Mouse (Mus musculus) E14TG2a.4 (cell line): ENCODE results near the gene Epn2.

Experiments used
- H3K27me3 ChIP-seq: 2 replicates; pipeline ENCODE4 v1.6.1; 2014; ENCODE audit warnings: low read length, control low read depth; ENCODE audit not compliant: insufficient read depth
- H3K36me3 ChIP-seq: 2 replicates; pipeline ENCODE4 v1.6.1; 2014; ENCODE audit warnings: low read length, control low read depth; ENCODE audit not compliant: insufficient read depth
- H3K4me1 ChIP-seq: replicated peaks from 2 replicates; pipeline ENCODE4 v1.6.1; 2014; ENCODE audit warnings: low read depth, low read length, control low read depth
- H3K4me3 ChIP-seq: replicated peaks from 2 replicates; pipeline ENCODE4 v1.5.1; 2014; ENCODE audit warnings: mild to moderate bottlenecking, low read length
- H3K9me3 ChIP-seq: 2 replicates; pipeline ENCODE4 v1.6.1; 2014; ENCODE audit warnings: low read length, control low read depth
- CTCF ChIP-seq: conservative IDR thresholded peaks from 2 replicates; pipeline ENCODE4 v1.5.1; 2014; ENCODE audit warnings: low read length
- NANOG ChIP-seq: IDR thresholded peaks from 2 replicates; pipeline ENCODE4 v1.6.1; 2014; ENCODE audit warnings: borderline replicate concordance, low read length, mixed read lengths
- POU5F1 ChIP-seq: IDR thresholded peaks from 2 replicates; pipeline ENCODE4 v1.6.1; 2014; ENCODE audit warnings: low read length, borderline replicate concordance

The Epn2 gene

DNA sequence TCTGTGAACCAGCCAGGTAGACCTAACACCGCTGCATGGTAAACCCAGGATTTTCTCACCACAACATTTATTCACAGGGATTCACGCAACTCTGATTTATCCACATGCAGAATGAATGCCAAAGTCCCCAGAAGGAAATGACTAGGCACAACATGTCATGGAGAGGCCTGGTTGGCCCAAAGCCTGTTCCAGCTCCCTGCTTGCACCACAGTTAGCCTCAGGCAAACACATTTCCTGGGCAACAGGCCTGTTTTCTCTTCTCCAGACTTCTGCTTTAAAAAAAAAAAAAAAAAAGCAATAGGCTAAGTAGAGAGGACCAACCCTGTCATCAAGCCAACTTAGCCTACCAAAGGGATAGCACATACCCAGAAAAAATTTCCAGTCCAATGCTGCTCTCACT lies 14.9 kb downstream of the Epn2 start:
- no peaks in the 10 kb centered on the region for H3K9me3 ChIP-seq
- peaks cover 76% of the 10 kb centered on the region for H3K4me1 ChIP-seq
- H3K4me3 ChIP-seq: no peak overlapping the region
- TF ChIP-seq CTCF (no peak), POU5F1 (no peak), NANOG (no peak)
- no peaks in the 10 kb centered on the region for H3K27me3 ChIP-seq
- peaks cover 42% of the 10 kb centered on the region for H3K36me3 ChIP-seq

DNA sequence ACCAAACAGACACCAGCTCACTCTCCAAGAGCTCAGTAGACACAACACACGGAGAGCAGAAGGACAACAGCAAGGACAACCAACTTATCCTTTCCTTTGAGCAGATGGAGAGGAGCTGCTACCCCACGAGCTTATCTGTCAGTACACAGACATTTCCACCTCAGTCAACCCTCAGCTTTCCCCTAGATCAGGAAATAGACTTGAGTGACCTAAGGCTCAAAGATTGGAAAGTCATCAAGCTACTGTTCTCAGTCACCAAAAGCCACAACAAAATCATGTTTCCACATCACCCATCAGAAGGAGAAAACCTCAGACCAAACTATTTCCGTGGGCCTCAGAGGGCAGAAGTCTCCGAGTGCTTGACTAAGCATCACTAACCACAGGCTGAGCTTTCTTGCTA lies 15.5 kb downstream of the Epn2 start:
- no peaks in the 10 kb centered on the region for H3K9me3 ChIP-seq
- no peak for TF ChIP-seq POU5F1
- TF ChIP-seq NANOG: no peak
- TF ChIP-seq CTCF: no peak
- H3K36me3 ChIP-seq: peaks cover 46% of the 10 kb centered on the region
- H3K27me3 ChIP-seq: no peaks in the 10 kb centered on the region
- peaks cover 73% of the 10 kb centered on the region for H3K4me1 ChIP-seq
- H3K4me3 ChIP-seq: no peak overlapping the region

DNA sequence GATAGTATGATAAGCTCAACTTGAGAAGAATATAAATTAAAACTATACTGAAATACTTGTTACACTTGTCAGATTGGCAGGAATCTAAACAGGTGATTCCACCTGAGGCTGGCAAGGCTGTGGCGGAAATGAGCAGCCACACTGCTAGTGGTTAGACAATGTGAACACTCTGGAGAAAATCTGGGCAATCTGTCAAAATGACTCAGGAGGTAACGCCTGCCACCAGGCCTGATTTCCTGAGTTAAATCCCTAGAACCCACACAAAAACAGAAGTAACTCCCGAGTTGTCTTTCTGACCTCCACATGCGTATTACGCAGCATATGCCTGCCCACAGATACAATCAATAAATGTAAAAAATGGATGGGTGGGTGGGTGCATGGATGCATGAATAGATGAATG lies 17.1 kb downstream of the Epn2 start:
- no peak overlapping the region for H3K4me3 ChIP-seq
- H3K9me3 ChIP-seq: no peaks in the 10 kb centered on the region
- peaks cover 69% of the 10 kb centered on the region for H3K4me1 ChIP-seq
- H3K27me3 ChIP-seq: no peaks in the 10 kb centered on the region
- TF ChIP-seq CTCF (no peak), NANOG (no peak), POU5F1 (no peak)
- H3K36me3 ChIP-seq: peaks cover 48% of the 10 kb centered on the region

DNA sequence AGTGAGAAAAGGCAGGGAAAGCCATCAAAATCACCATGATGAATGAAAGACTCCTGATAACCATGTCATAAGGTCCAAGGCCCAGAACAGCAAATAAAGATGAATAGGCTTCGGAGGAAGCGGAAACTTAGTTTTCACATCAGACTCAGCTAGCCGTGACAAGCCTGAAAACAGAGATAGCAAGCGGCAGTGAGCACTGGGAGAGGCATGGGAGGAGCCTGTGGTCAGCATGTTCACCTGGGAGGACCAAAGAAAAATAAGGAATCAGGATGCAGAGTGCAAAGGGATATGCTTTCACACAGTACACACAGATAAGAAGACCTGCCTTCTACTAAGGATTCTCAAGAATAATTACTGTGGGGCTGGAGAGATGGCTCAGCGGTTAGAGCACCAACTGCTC lies 19.9 kb downstream of the Epn2 start:
- Histone ChIP-seq H3K4me3 (no peak overlapping the region), H3K9me3 (no peaks in the 10 kb centered on the region), H3K4me1 (peaks cover 72% of the 10 kb centered on the region), H3K36me3 (peaks cover 51% of the 10 kb centered on the region), H3K27me3 (no peaks in the 10 kb centered on the region)
- TF ChIP-seq CTCF (no peak), POU5F1 (no peak), NANOG (no peak)

DNA sequence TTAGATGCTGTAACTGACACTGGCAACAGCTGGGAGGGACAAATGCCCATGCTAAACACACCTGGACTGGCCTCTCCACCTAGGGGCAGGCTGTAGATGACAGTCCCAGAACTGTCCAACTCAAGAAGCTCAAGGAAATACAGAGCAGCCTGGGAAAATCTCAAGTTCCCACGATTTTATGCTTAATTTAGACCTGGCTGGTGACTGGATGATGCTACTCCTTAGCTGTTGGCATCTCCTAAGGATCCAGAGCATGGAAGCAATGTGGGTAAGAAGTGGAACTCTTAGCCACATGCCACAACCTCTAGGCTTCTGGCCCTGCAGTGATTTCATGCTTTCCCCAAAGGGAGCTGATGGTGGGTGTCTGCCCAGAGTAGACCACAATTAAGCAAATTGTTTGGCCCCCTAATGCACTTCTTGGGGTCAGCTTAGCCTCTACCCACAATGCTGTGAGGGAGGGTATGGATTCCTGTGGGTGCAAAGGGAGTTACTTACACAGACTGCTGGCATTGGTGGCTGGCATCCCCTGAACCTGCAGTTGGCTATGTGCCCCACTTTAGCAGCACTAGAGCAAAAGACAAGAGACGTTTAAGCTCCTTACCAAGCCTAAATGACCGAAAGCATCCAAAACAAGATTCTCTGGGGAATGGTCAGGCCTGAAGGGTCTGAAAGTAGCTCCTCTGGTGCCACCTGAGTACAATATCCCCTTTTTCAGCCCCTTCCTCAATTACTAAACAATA lies 26.3 kb downstream of the Epn2 start:
- Histone ChIP-seq H3K4me3 (no peak overlapping the region; the same call in 1 of the 2 replicates), H3K27me3 (no peaks in the 10 kb centered on the region)
- TF ChIP-seq NANOG (no peak), POU5F1 (no peak), CTCF (no peak)

DNA sequence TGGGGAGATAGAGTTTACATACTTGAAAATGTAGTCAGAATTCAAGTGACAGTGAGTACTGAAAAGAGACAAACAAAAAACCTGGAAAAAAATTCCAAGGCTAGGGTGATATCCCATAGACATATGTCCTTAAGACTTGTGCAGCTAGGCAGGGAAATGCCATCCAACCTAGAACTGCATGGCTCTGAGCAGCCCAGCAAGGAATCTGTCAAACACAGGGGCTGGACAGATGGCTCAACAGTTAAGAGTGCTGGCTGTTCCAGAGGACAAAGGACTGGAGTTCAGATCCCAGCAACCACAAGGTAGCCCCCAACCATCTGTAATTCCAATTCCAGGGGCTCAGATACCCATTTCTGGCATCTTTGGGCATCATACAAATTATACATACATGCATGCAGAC lies 28.9 kb downstream of the Epn2 start:
- peaks cover 68% of the 10 kb centered on the region for H3K36me3 ChIP-seq
- H3K4me3 ChIP-seq: no peak overlapping the region
- H3K9me3 ChIP-seq: no peaks in the 10 kb centered on the region
- peaks cover 70% of the 10 kb centered on the region for H3K4me1 ChIP-seq
- H3K27me3 ChIP-seq: no peaks in the 10 kb centered on the region
- TF ChIP-seq CTCF: no peak
- no peak for TF ChIP-seq NANOG
- no peak for TF ChIP-seq POU5F1

More for the DNA sequence above, 26.3 kb downstream of the Epn2 start:
- Histone ChIP-seq H3K4me1 (peaks cover 69% of the 10 kb centered on the region), H3K9me3 (no peaks in the 10 kb centered on the region), H3K36me3 (peaks cover 54% of the 10 kb centered on the region)

DNA sequence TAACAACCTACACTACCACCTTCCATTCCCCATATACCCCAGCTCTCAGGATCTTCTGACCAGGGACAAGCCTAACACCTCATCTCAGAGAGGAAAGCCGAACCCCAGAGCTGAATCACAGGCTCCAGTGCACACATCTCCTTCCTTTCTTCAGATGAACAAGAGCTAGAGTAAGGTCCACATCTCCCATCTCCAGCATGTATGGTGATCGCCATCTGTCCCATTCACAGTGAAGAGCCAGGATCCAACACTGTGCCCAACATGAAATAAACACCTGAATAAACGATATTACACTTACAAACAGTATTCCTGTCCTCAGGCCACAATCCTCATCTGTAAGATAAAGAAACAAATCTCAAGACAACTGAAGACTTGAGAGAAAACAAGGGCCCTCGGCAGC lies 31.8 kb downstream of the Epn2 start:
- H3K4me3 ChIP-seq: no peak overlapping the region
- no peaks in the 10 kb centered on the region for H3K9me3 ChIP-seq
- TF ChIP-seq CTCF (no peak), NANOG (no peak), POU5F1 (no peak)
- peaks cover 65% of the 10 kb centered on the region for H3K4me1 ChIP-seq
- H3K36me3 ChIP-seq: peaks cover 83% of the 10 kb centered on the region
- no peaks in the 10 kb centered on the region for H3K27me3 ChIP-seq

DNA sequence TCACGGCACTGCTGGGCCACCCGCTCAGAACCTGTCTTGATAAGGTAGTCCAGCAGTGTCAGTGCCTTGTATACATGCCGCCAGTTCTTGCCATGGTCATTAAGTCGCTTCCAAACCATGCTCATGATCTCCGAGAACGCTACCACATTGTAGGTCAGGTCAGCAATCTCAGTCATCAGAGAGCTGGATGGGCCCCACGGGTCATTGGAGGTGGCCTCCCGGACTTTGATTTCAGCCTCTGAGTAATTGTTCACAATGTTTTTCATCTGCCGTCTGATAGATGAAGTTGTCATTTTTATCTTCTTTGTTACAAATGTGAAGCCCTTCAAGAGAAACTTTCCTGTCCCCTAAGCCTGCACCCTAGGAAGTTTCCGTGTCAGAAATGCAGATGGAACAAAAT lies 33.0 kb downstream of the Epn2 start:
- no peak overlapping the region for H3K4me3 ChIP-seq
- no peak for TF ChIP-seq NANOG
- H3K27me3 ChIP-seq: no peaks in the 10 kb centered on the region
- peaks cover 83% of the 10 kb centered on the region for H3K36me3 ChIP-seq
- peaks cover 70% of the 10 kb centered on the region for H3K4me1 ChIP-seq
- H3K9me3 ChIP-seq: no peaks in the 10 kb centered on the region

DNA sequence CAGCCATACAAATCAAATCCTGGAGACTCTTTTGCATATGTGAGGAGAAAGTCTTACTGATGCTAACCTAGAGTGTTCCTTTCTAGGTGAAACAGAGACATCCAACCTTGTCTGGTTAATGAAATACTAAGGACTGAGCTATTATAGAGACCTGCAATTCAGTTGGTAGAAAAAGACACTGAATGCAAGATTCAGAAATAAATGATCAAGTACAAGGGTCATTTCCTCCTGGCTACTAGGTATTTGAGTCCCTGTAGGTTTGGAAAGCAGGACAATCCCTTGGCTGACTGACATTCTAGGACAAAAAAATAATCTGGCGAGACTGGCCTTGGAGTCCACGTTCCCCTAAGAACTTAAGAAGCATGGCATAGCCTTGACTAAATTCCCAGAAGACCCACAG lies 33.9 kb downstream of the Epn2 start:
- H3K36me3 ChIP-seq: peaks cover 83% of the 10 kb centered on the region
- no peak for TF ChIP-seq POU5F1
- TF ChIP-seq NANOG: no peak
- no peak for TF ChIP-seq CTCF
- peaks cover 73% of the 10 kb centered on the region for H3K4me1 ChIP-seq
- H3K4me3 ChIP-seq: no peak overlapping the region
- H3K27me3 ChIP-seq: no peaks in the 10 kb centered on the region
- no peaks in the 10 kb centered on the region for H3K9me3 ChIP-seq
